Mouse (Mus musculus) CH12.LX (cell line): Measurements from ENCODE around the gene Gm20388. TPM values are rescaled to one million over a fixed set of nuclear protein-coding genes. Genes with fewer than 3 reads are reported as not detected.

Experiments
- DNase-seq: peaks from one replicate; pipeline ENCODE4 v3.0.0-alpha.2; 2013; ENCODE audit errors: extremely low read depth
- H3K27ac ChIP-seq: 2 replicates; pipeline ENCODE4 v1.5.1; 2012; ENCODE audit warnings: low read depth, mild to moderate bottlenecking, control low read depth, moderate library complexity; ENCODE audit not compliant: insufficient read depth
- H3K27me3 ChIP-seq: replicated peaks from 2 replicates; pipeline ENCODE3; 2012; ENCODE audit warnings: inconsistent platforms
- H3K36me3 ChIP-seq, 2 experiments: replicated peaks in 1 of 2; 2 replicates each; pipeline versions ENCODE3 to v1.6.1; 2012; ENCODE audit warnings: inconsistent platforms in 1 of 2, low read length in 1 of 2, mild to moderate bottlenecking in 1 of 2, mixed read lengths in 1 of 2, moderate library complexity in 1 of 2; ENCODE audit not compliant: control insufficient read depth in 1 of 2, insufficient read depth in 1 of 2
- H3K4me1 ChIP-seq, 2 experiments: 2 replicates each; pipeline ENCODE4 v1.6.1; 2012; ENCODE audit warnings: inconsistent platforms in 1 of 2, moderate library complexity in 1 of 2; ENCODE audit not compliant: insufficient read depth in 2 of 2, control insufficient read depth in 1 of 2
- H3K4me2 ChIP-seq: 2 replicates; pipeline ENCODE4 v1.6.1; 2012; ENCODE audit warnings: low read depth, mild to moderate bottlenecking, control low read depth; ENCODE audit not compliant: poor library complexity, insufficient read depth, severe bottlenecking
- H3K4me3 ChIP-seq, 3 experiments: fragments of 150-350 bp in 1 of 3; sonication (generic) in 1 of 3; replicated peaks in 1 of 3; 2 replicates each; pipeline versions ENCODE3 to v1.5.1; 2011 to 2012; ENCODE audit warnings: low read depth in 2 of 3, low read length in 2 of 3, mild to moderate bottlenecking in 2 of 3, moderate library complexity in 2 of 3, control low read depth in 1 of 3, improper control_type of control experiment in 1 of 3, inconsistent platforms in 1 of 3, mixed read lengths in 1 of 3; ENCODE audit not compliant: poor library complexity in 1 of 3
- H3K79me2 ChIP-seq: replicated peaks from 2 replicates; pipeline ENCODE4 v1.6.1; 2012; ENCODE audit warnings: mild to moderate bottlenecking, moderate library complexity; ENCODE audit not compliant: control insufficient read depth, poor library complexity, insufficient read depth, severe bottlenecking; ENCODE audit errors: extremely low read depth
- H3K9ac ChIP-seq: 2 replicates; pipeline ENCODE4 v1.6.1; 2012; ENCODE audit warnings: low read depth, mild to moderate bottlenecking, control low read depth, moderate library complexity; ENCODE audit not compliant: insufficient read depth
- H3K9me3 ChIP-seq: replicated peaks from 2 replicates; pipeline ENCODE3; 2012; ENCODE audit warnings: low read length, inconsistent platforms, mixed read lengths
- GABPA ChIP-seq: IDR thresholded peaks from 2 replicates; pipeline ENCODE4 v1.6.1; 2012; ENCODE audit warnings: low read depth, low read length, improper control_type of control experiment, inconsistent platforms; ENCODE audit not compliant: insufficient replicate concordance
- HCFC1 ChIP-seq: IDR thresholded peaks from 2 replicates; pipeline ENCODE4 v1.6.1; 2012; ENCODE audit warnings: low read depth, mild to moderate bottlenecking, inconsistent platforms, low read length, improper control_type of control experiment
- KAT2A ChIP-seq: IDR thresholded peaks from 2 replicates; pipeline ENCODE4 v1.6.1; 2012; ENCODE audit warnings: low read length, improper control_type of control experiment, inconsistent platforms; ENCODE audit not compliant: insufficient replicate concordance
- MAFK ChIP-seq: IDR thresholded peaks from 2 replicates; pipeline ENCODE4 v1.6.1; 2011; ENCODE audit warnings: low read length, improper control_type of control experiment; ENCODE audit not compliant: insufficient replicate concordance
- MAX ChIP-seq: IDR thresholded peaks from 2 replicates; pipeline ENCODE4 v1.6.1; 2011; ENCODE audit warnings: low read length, improper control_type of control experiment
- MEF2A ChIP-seq: IDR thresholded peaks from 2 replicates; pipeline ENCODE4 v1.6.1; 2014; ENCODE audit warnings: low read depth, mild to moderate bottlenecking, inconsistent platforms, low read length, improper control_type of control experiment, borderline replicate concordance
- NRF1 ChIP-seq: IDR thresholded peaks from 2 replicates; pipeline ENCODE4 v1.6.1; 2014; ENCODE audit warnings: low read depth, mild to moderate bottlenecking, inconsistent platforms, low read length, improper control_type of control experiment, moderate library complexity
- PAX5 ChIP-seq: IDR thresholded peaks from 2 replicates; pipeline ENCODE4 v1.6.1; 2012; ENCODE audit warnings: low read length, inconsistent platforms, mixed read lengths
- POLR2A ChIP-seq: IDR thresholded peaks from 2 replicates; pipeline ENCODE4 v1.6.1; 2011; ENCODE audit warnings: low read depth, mild to moderate bottlenecking, improper control_type of control experiment, low read length
- RAD21 ChIP-seq: IDR thresholded peaks from 2 replicates; pipeline ENCODE4 v1.6.1; 2011; ENCODE audit warnings: low read depth, mild to moderate bottlenecking, low read length, improper control_type of control experiment, moderate library complexity
- RCOR1 ChIP-seq: conservative IDR thresholded peaks from 2 replicates; pipeline ENCODE4 v1.6.1; 2012; ENCODE audit warnings: low read depth, mild to moderate bottlenecking, inconsistent platforms, low read length, improper control_type of control experiment
- SMC3 ChIP-seq: IDR thresholded peaks from 2 replicates; pipeline ENCODE4 v1.6.1; 2011; ENCODE audit warnings: low read depth, low read length, improper control_type of control experiment
- TBP ChIP-seq: conservative IDR thresholded peaks from 2 replicates; pipeline ENCODE4 v1.6.1; 2011; ENCODE audit warnings: low read depth, low read length, improper control_type of control experiment
- TCF12 ChIP-seq: IDR thresholded peaks from 2 replicates; pipeline ENCODE4 v1.6.1; 2014; ENCODE audit warnings: low read depth, mild to moderate bottlenecking, inconsistent platforms, low read length, improper control_type of control experiment
- USF1 ChIP-seq: IDR thresholded peaks from 2 replicates; pipeline ENCODE4 v1.6.1; 2014; ENCODE audit warnings: low read depth, mild to moderate bottlenecking, inconsistent platforms, low read length, improper control_type of control experiment
- ZKSCAN1 ChIP-seq: IDR thresholded peaks from 2 replicates; pipeline ENCODE4 v1.6.1; 2012; ENCODE audit warnings: low read depth, inconsistent platforms, low read length, improper control_type of control experiment, borderline replicate concordance
- ZNF384 ChIP-seq: IDR thresholded peaks from 2 replicates; pipeline ENCODE4 v1.6.1; 2012; ENCODE audit warnings: low read depth, low read length, improper control_type of control experiment, inconsistent platforms
- dilution Hi-C: fragments of 300-500 bp; cut with MboI; formaldehyde crosslinking; loops from 2 replicates; pipeline ENCODE4 v1.14.3; 2020; ENCODE audit warnings: low sequenced_read_pairs; ENCODE audit not compliant: extremely low pct_unique_long_range_greater_than_20kb, extremely low pct_ligation_motif_present
- in situ Hi-C: fragments of 300-500 bp; cut with MboI; formaldehyde crosslinking; loops from 3 replicates; pipeline ENCODE4 v1.14.3; 2019; ENCODE audit warnings: low sequenced_read_pairs, low pct_ligation_motif_present, low pct_unique_long_range_greater_than_20kb, mixed read lengths
- polyA plus RNA-seq: library from polyadenylated mRNA; unstranded; fragments of >175 nt; gene quantifications from 2 replicates; pipeline ENCODE4 v1.2.1, GENCODE M21; 2012; ENCODE audit warnings: low read depth; ENCODE audit not compliant: insufficient read length
- total RNA-seq, 2 experiments: library from RNA; depleted of rRNA; stranded (reverse); fragments of 300-350 nt in 1 of 2; fragments of >200 nt in 1 of 2; gene quantifications; 2 replicates each; pipeline ENCODE4 v1.2.3; 2012 to 2014

Gm20388 gene
- total and polyA plus RNA-seq, 3 experiments, result 14.8 to 26.3 (median 22.2) TPM

DNA sequence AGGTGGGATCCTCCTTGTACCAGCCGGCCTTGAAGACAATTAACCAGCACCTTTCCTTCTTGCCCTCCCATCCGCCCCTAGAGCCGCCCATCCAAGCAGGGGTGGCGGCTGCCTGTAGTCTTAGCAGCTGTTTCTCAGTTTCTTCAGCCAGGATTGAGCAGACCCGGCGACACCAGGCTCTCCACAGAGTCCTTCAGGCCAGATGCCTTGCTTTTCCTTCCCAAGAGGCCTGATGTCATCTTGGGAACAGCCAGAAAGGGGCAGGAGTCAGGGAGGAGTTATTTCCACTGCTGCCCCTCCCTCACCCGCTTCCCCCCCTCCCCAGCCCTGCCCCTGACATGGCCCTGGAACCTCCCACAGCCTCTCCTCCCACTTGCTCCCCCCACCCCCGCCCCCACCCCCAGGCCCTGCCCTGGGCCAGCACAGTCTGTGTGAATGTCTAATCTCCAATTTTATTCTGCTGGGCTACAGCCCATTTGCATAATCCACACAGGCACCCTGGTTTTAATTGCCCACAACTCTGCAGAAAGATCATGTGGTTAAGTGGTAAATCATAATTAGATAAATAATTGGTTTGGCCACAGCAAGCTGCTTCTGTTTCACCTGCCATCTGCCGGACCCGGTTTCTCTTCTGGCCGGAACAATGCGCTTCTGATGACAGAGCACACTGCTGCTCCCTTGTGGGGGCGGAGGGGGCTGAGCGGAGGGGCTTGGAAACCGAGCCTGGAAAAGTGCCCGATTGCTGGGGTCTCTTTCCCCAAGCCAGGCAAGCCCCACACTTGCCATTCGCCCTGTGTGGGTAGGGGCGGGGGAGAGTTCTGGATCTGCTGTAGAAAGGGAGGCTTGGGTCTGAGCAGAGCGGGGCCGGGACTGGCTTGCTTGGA is 610.3 kb downstream of the Gm20388 start:
- Histone ChIP-seq H3K9me3 (no peaks in the 10 kb centered on the region), H3K4me1 (peaks cover 11 to 41% of the 10 kb centered on the region in 2 experiments), H3K4me2 (no peak overlapping the region), H3K27me3 (no peaks in the 10 kb centered on the region), H3K4me3 (no peak overlapping the region), H3K9ac (no peak overlapping the region), H3K36me3 (peaks cover 3 to 57% of the 10 kb centered on the region in 2 experiments), H3K79me2 (peaks cover 41% of the 10 kb centered on the region), H3K27ac (no peak overlapping the region)
- peak; percentile 24; the same call in 1 of the 2 replicates for TF ChIP-seq SMC3
- no peak for TF ChIP-seq TCF12
- no peak for DNase-seq
- in situ Hi-C loops, result no loop called here
- dilution Hi-C loops, result no loop called here

- Histone ChIP-seq H3K4me2 (no peak overlapping the region), H3K4me3 (no peak overlapping the region), H3K79me2 (peaks cover 40% of the 10 kb centered on the region), H3K9ac (no peak overlapping the region), H3K9me3 (no peaks in the 10 kb centered on the region), H3K27me3 (no peaks in the 10 kb centered on the region), H3K4me1 (peaks cover 17 to 44% of the 10 kb centered on the region in 2 experiments), H3K36me3 (peaks cover 3 to 57% of the 10 kb centered on the region in 2 experiments), H3K27ac (no peak overlapping the region)
- dilution Hi-C loops, result no loop called here
- DNase-seq, result no peak
- in situ Hi-C loops, result no loop called here
- no peak for TF ChIP-seq TCF12
- no peak for TF ChIP-seq MEF2A
- TF ChIP-seq SMC3, result no peak
- TF ChIP-seq RAD21, result no peak
- no peak for TF ChIP-seq MAFK
- TF ChIP-seq GABPA, result no peak
- no peak for TF ChIP-seq HCFC1
- TF ChIP-seq PAX5, result no peak
- TF ChIP-seq, all 38 proteins: peak for 0
These were observed 610.9 kb downstream of the Gm20388 start for GRCm38 (mm10) chr8:120521591-120521965.

GRCm38 (mm10) chr8:120523641-120524040 is 613.0 kb downstream of the Gm20388 start:
- in situ Hi-C loops (no loop called here), dilution Hi-C loops (no loop called here)
- Histone ChIP-seq H3K9me3 (no peaks in the 10 kb centered on the region), H3K27me3 (no peaks in the 10 kb centered on the region), H3K9ac (no peak overlapping the region), H3K4me3 (no peak overlapping the region), H3K79me2 (peaks cover 37% of the 10 kb centered on the region), H3K4me1 (peaks cover 36 to 53% of the 10 kb centered on the region in 2 experiments), H3K4me2 (no peak overlapping the region), H3K36me3 (peaks cover 3 to 46% of the 10 kb centered on the region in 2 experiments), H3K27ac (no peak overlapping the region)
- TF ChIP-seq SMC3, result no peak
- TF ChIP-seq NRF1, result no peak
- TF ChIP-seq KAT2A, result no peak
- no peak for TF ChIP-seq RCOR1
- no peak for TF ChIP-seq POLR2A
- no peak for TF ChIP-seq TCF12
- TF ChIP-seq MAX, result no peak
- TF ChIP-seq ZKSCAN1, result no peak
- no peak for TF ChIP-seq USF1
- TF ChIP-seq TBP, result no peak
- TF ChIP-seq ZNF384, result no peak
- DNase-seq, result no peak
